Mouse (Mus musculus) liver, embryonic 18 days (tissue): Measurements from ENCODE around the gene Olfr286. TPM values are rescaled to one million over a fixed set of nuclear protein-coding genes. Genes with fewer than 3 reads are reported as not detected.

Source experiments
- polyA plus RNA-seq: library from polyadenylated mRNA; depleted of rRNA; stranded (reverse); fragments of >200 nt; gene quantifications from 2 replicates; pipeline ENCODE4 v1.2.3, GENCODE M21; 2012; rRNA removed

Gene Olfr286
- polyA plus RNA-seq, result not detected in 2 replicates

GRCm38 (mm10) chr15:98234350-98234749 is at the start of gene Olfr286:
Gene Olfr286, minus strand, starts transcription at chr15:98234450.

GRCm38 (mm10) chr15:98257193-98257592 is 22.9 kb upstream of the Olfr286 start, which contains the start of gene H1fnt:
Gene H1fnt, minus strand, starts transcription at chr15:98257293.

GRCm38 (mm10) chr15:98220877-98221276 is 13.4 kb downstream of the Olfr286 start, which contains the start of the genes Gm44579 and Olfr287:
Gene Gm44579, minus strand, starts transcription at chr15:98220977.
Gene Olfr287, minus strand, starts transcription at chr15:98221056.

GRCm38 (mm10) chr15:98195442-98195841 is 38.8 kb downstream of the Olfr286 start, which contains the start of gene Olfr288:
Gene Olfr288, minus strand, starts transcription at chr15:98195542.

Other genes with a start within 250 kb of the Olfr286 start
- 0.03 and 0.08 TPM in 2 replicates for gene Col2a1, start 229.8 kb downstream of the Olfr286 start, polyA plus RNA-seq
- gene Pfkm, start 141.9 kb downstream of the Olfr286 start, polyA plus RNA-seq, result 13.9 and 15.7 TPM in 2 replicates
- gene Senp1, start 140.7 kb downstream of the Olfr286 start, polyA plus RNA-seq, result 6.4 and 7.5 TPM in 2 replicates
- 21.9 and 23.1 TPM in 2 replicates for gene Asb8, start 68.8 kb downstream of the Olfr286 start, polyA plus RNA-seq
- not detected in 2 replicates for gene Ccdc184, start 67.3 kb downstream of the Olfr286 start, polyA plus RNA-seq
- gene Olfr288, start 38.9 kb downstream of the Olfr286 start, polyA plus RNA-seq, result not detected in 2 replicates
- not detected in 2 replicates for gene Gm44579, start 13.5 kb downstream of the Olfr286 start, polyA plus RNA-seq
- gene Olfr287, start 13.4 kb downstream of the Olfr286 start, polyA plus RNA-seq, result not detected in 2 replicates
- gene H1fnt, start 22.8 kb upstream of the Olfr286 start, polyA plus RNA-seq, result not detected in 2 replicates
- gene Zfp641, start 61.7 kb upstream of the Olfr286 start, polyA plus RNA-seq, result 0.21 and 0.25 TPM in 2 replicates
- not detected in 2 replicates for gene Olfr285, start 82.9 kb upstream of the Olfr286 start, polyA plus RNA-seq
- gene Olfr284, start 106.5 kb upstream of the Olfr286 start, polyA plus RNA-seq, result not detected in 2 replicates
- gene Olfr283, start 146.5 kb upstream of the Olfr286 start, polyA plus RNA-seq, result not detected in 2 replicates
- not detected in 2 replicates for gene Olfr282, start 196.8 kb upstream of the Olfr286 start, polyA plus RNA-seq
- not detected in 2 replicates for gene Olfr281, start 218.1 kb upstream of the Olfr286 start, polyA plus RNA-seq
- gene OR5BS1P, start 235.4 kb upstream of the Olfr286 start, polyA plus RNA-seq, result not detected in 2 replicates
- not detected in 2 replicates for gene Lalba, start 248.3 kb upstream of the Olfr286 start, polyA plus RNA-seq